Mouse (Mus musculus) lung, postnatal 10 days (tissue): Measurements from ENCODE around the gene Dock2.

Experiments used
- DNase-seq: peaks from one replicate; pipeline ENCODE4 v3.0.0; 2021

The Dock2 gene

GRCm38 (mm10) chr11:34416619-34416979 lies 367.1 kb downstream of the Dock2 start:
- no peak for DNase-seq

GRCm38 (mm10) chr11:34415884-34416618 lies 367.6 kb downstream of the Dock2 start:
- no peak for DNase-seq

GRCm38 (mm10) chr11:34406850-34407249 lies 376.8 kb downstream of the Dock2 start:
- no peak for DNase-seq

GRCm38 (mm10) chr11:34406309-34406708 lies 377.4 kb downstream of the Dock2 start:
- no peak for DNase-seq

- no peak for DNase-seq
Measured at GRCm38 (mm10) chr11:34405311-34405710, 378.4 kb downstream of the Dock2 start.

- DNase-seq = no peak
Measured at GRCm38 (mm10) chr11:34401343-34401742, 382.3 kb downstream of the Dock2 start.

GRCm38 (mm10) chr11:34398555-34398954 lies 385.1 kb downstream of the Dock2 start:
- DNase-seq = no peak

GRCm38 (mm10) chr11:34397661-34398060 lies 386.0 kb downstream of the Dock2 start:
- DNase-seq = no peak

GRCm38 (mm10) chr11:34395802-34396201 lies 387.9 kb downstream of the Dock2 start:
- DNase-seq = no peak

- DNase-seq = no peak
Measured at GRCm38 (mm10) chr11:34392105-34392504, 391.6 kb downstream of the Dock2 start.

GRCm38 (mm10) chr11:34389261-34390116 lies 394.2 kb downstream of the Dock2 start:
- DNase-seq = no peak

- no peak for DNase-seq
Measured at GRCm38 (mm10) chr11:34385001-34385688, 398.5 kb downstream of the Dock2 start.

- no peak for DNase-seq
Measured at GRCm38 (mm10) chr11:34384178-34384577, 399.5 kb downstream of the Dock2 start.

GRCm38 (mm10) chr11:34383501-34383900 lies 400.2 kb downstream of the Dock2 start:
- DNase-seq = no peak

- DNase-seq = no peak
Measured at GRCm38 (mm10) chr11:34377649-34378048, 406.0 kb downstream of the Dock2 start.

- DNase-seq = no peak
Measured at GRCm38 (mm10) chr11:34375557-34375956, 408.1 kb downstream of the Dock2 start.

- DNase-seq = no peak
Measured at GRCm38 (mm10) chr11:34372224-34372623, 411.5 kb downstream of the Dock2 start.

- DNase-seq = no peak
Measured at GRCm38 (mm10) chr11:34356109-34356508, 427.6 kb downstream of the Dock2 start.

- DNase-seq = no peak
Measured at GRCm38 (mm10) chr11:34355406-34355805, 428.3 kb downstream of the Dock2 start.

- DNase-seq = no peak
Measured at GRCm38 (mm10) chr11:34349453-34350056, 434.1 kb downstream of the Dock2 start.

GRCm38 (mm10) chr11:34348287-34348918 lies 435.3 kb downstream of the Dock2 start:
- DNase-seq = peak; percentile 76

- no peak for DNase-seq
Measured at GRCm38 (mm10) chr11:34344310-34344709, 439.4 kb downstream of the Dock2 start.
